Mouse (Mus musculus): Measurements from ENCODE around the gene Cdc73. TPM values are rescaled to one million over a fixed set of nuclear protein-coding genes. Genes with fewer than 3 reads are reported as not detected.

Gene Cdc73
- polyA plus RNA-seq, 1 experiment from 2014 or later: 30.9 TPM

DNA sequence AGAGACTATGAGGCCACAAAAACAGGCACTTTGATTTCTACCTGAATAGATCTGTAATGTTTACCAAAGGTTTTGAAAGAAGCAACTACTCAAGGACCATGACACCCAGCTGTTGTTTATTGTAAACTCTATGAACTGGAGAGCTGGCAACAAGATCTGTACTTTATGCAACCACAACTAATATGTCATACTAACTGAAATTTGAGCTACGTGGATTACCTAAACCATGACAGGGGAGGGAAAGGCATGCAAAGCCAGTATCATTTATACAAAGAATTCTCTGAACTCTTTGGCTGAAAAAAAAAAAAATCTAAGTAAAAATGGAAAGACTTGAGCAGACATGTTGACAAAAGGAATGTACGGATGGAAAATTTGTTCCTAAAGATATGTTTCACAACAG is 105.8 kb downstream of the Cdc73 start:
- H3K36me3 ChIP-seq: no peaks in the 10 kb centered on the region
- WGBS: 92% methylated on average over 2 of the region's 2 CpGs
- no peak overlapping the region for H3K4me3 ChIP-seq
- no peaks in the 10 kb centered on the region for H3K27me3 ChIP-seq (ENCODE audit: low read depth, poor library complexity, severe bottlenecking)
- no peak overlapping the region for H3K27ac ChIP-seq
- H3K4me1 ChIP-seq: no peaks in the 10 kb centered on the region
- H3K9me3 ChIP-seq (replicated peaks): no peaks in the 10 kb centered on the region
- no peak for DNase-seq (ENCODE audit: low spot score)

GRCm38 (mm10) chr1:143576824-143577543 is 125.7 kb downstream of the Cdc73 start:
- no peak overlapping the region for H3K4me3 ChIP-seq
- H3K4me1 ChIP-seq: no peaks in the 10 kb centered on the region
- no peaks in the 10 kb centered on the region for H3K27me3 ChIP-seq (ENCODE audit: low read depth, poor library complexity, severe bottlenecking)
- DNase-seq (ENCODE audit: low spot score): no peak
- H3K36me3 ChIP-seq: no peaks in the 10 kb centered on the region
- WGBS: 90% methylated on average over 10 of the region's 10 CpGs
- H3K27ac ChIP-seq: no peak overlapping the region
- H3K9me3 ChIP-seq (replicated peaks): no peaks in the 10 kb centered on the region

DNA sequence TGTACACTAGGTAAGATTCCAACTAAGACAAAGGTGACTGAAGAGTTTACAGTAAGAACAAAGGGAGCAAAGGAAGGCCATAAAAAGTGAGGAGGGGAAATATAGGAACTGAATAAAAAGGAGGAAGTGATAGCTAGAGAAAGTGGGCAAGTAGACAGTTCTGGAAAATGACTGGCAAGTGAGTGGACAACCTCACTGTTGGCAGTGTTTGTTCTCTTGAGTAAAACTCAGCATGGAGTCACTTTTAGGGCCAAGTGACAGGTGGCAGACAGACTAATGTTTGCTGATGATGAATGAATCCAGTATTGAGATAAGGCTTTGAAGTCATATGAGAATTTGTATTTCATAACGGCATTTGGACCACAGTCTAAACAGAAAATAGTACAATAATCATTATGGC is 144.5 kb downstream of the Cdc73 start:
- H3K4me3 ChIP-seq: no peak overlapping the region
- 92% methylated on average over 1 of the region's 1 CpGs for WGBS
- H3K9me3 ChIP-seq (replicated peaks): no peaks in the 10 kb centered on the region
- H3K27ac ChIP-seq: no peak overlapping the region
- no peaks in the 10 kb centered on the region for H3K4me1 ChIP-seq
- no peak for DNase-seq (ENCODE audit: low spot score)
- H3K27me3 ChIP-seq (ENCODE audit: low read depth, poor library complexity, severe bottlenecking): no peaks in the 10 kb centered on the region
- H3K36me3 ChIP-seq: no peaks in the 10 kb centered on the region

DNA sequence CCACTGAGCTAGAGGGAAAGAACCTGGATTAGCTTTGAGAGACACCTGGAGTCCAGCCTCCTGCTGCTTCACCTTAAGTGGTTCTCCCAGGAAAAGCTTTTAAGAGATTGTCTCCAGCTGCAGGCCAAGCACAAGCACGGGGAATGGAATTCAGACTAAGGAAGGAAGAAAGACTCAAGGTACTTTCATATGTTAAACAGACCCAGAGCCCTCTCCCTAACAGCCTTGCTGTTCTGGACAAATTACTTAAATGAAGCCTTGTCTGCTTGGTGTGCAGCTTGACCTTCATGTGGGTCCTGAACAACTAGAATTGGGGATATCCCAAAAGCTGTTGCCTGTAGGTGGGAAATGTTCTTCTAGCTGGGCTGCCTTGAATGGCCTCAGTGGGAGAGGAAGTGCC is 147.2 kb downstream of the Cdc73 start:
- no peak for DNase-seq (ENCODE audit: low spot score)
- H3K4me3 ChIP-seq: no peak overlapping the region
- WGBS: 32% methylated on average over 1 of the region's 1 CpGs
- no peak overlapping the region for H3K27ac ChIP-seq
- H3K27me3 ChIP-seq (ENCODE audit: low read depth, poor library complexity, severe bottlenecking): no peaks in the 10 kb centered on the region
- H3K4me1 ChIP-seq: no peaks in the 10 kb centered on the region
- H3K9me3 ChIP-seq (replicated peaks): no peaks in the 10 kb centered on the region
- no peaks in the 10 kb centered on the region for H3K36me3 ChIP-seq

DNA sequence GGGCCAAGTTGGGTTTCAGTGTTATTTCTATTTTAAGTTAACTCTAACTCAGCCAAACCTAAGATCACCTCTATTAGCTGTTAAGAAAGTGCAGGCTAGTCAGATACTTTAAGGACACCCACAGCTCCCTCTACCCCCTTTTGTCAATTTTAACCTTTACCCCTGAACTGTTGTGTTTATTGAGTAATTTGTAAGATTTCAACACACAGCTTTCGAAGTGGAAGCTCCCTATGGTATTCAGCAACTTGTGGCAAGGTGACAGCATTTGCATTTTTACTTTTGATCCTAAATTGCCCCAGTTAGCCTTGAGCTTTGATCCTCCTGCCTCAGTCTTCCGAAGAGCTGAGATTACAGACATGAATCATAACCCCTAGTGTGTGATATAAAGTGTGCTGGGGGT is 148.1 kb downstream of the Cdc73 start:
- no peak for DNase-seq (ENCODE audit: low spot score)
- no peak overlapping the region for H3K4me3 ChIP-seq
- H3K27me3 ChIP-seq (ENCODE audit: low read depth, poor library complexity, severe bottlenecking): no peaks in the 10 kb centered on the region
- no peak overlapping the region for H3K27ac ChIP-seq
- H3K4me1 ChIP-seq: no peaks in the 10 kb centered on the region
- no peaks in the 10 kb centered on the region for H3K36me3 ChIP-seq
- 40% methylated on average over 2 of the region's 2 CpGs for WGBS
- no peaks in the 10 kb centered on the region for H3K9me3 ChIP-seq (replicated peaks)

Other genes with a start within 250 kb of the Cdc73 start
- gene B3galt2, start 62.2 kb downstream of the Cdc73 start, polyA plus RNA-seq (2016; fragmentation: Nextera tagmentation; extraction: Ambion mirVana): 0.23 and 0.24 TPM in 2 replicates
- 71.6 and 80.7 TPM in 2 replicates for gene Glrx2, start 13.4 kb upstream of the Cdc73 start, polyA plus RNA-seq (2016; fragmentation: Nextera tagmentation; extraction: Ambion mirVana)
- gene Trove2, start 74.2 kb upstream of the Cdc73 start, polyA plus RNA-seq (2016; fragmentation: Nextera tagmentation; extraction: Ambion mirVana): 17.3 and 23.6 TPM in 2 replicates
- gene Uchl5, start 74.4 kb upstream of the Cdc73 start, polyA plus RNA-seq (2016; fragmentation: Nextera tagmentation; extraction: Ambion mirVana): 114 and 116 TPM in 2 replicates